Mouse (Mus musculus): Measurements from ENCODE around the gene Itga5. TPM values are rescaled to one million over a fixed set of nuclear protein-coding genes. Genes with fewer than 3 reads are reported as not detected.

Itga5 gene
- polyA plus RNA-seq, 1 experiment from 2014 or later = 42.3 TPM

- Histone ChIP-seq H3K9ac (ENCODE audit: low read length) (peak overlapping the region; percentile 53), H3K36me3 (ENCODE audit: control insufficient read depth, insufficient read depth, low read length) (no peaks in the 10 kb centered on the region), H3K4me2 (ENCODE audit: low read depth, low read length) (peak overlapping the region; percentile 9), H3K4me1 (replicated peaks; ENCODE audit: control insufficient read depth, insufficient read depth, low read length) (peaks cover 37% of the 10 kb centered on the region), H3K4me3 (ENCODE audit: low read length) (no peak overlapping the region), H3K27me3 (ENCODE audit: control insufficient read depth, insufficient read depth, low read depth, low read length) (peaks cover 3% of the 10 kb centered on the region; the same call in 1 of the 2 replicates), H3K27ac (ENCODE audit: low read length) (no peak overlapping the region), H3K9me3 (ENCODE audit: control insufficient read depth, low read length) (no peaks in the 10 kb centered on the region)
- 62% methylated on average over 26 of the region's 26 CpGs for WGBS
- no peak for ATAC-seq (ENCODE audit: low read depth)
Measured at GRCm38 (mm10) chr15:103308876-103309580, 57.5 kb downstream of the Itga5 start.

- no peaks in the 10 kb centered on the region for H3K36me3 ChIP-seq (ENCODE audit: control insufficient read depth, insufficient read depth, low read length)
Measured at GRCm38 (mm10) chr15:103308056-103308875, 58.3 kb downstream of the Itga5 start.

GRCm38 (mm10) chr15:103307125-103307524, 59.4 kb downstream of the Itga5 start:
- no peak for ATAC-seq (ENCODE audit: low read depth)
- no peaks in the 10 kb centered on the region for H3K36me3 ChIP-seq (ENCODE audit: control insufficient read depth, insufficient read depth, low read length)
- H3K4me1 ChIP-seq (replicated peaks; ENCODE audit: control insufficient read depth, insufficient read depth, low read length) = peaks cover 47% of the 10 kb centered on the region
- peaks cover 3% of the 10 kb centered on the region; the same call in 1 of the 2 replicates for H3K27me3 ChIP-seq (ENCODE audit: control insufficient read depth, insufficient read depth, low read depth, low read length)
- peak overlapping the region; percentile 51 for H3K27ac ChIP-seq (ENCODE audit: low read length)
- H3K4me2 ChIP-seq (ENCODE audit: low read depth, low read length) = peak overlapping the region; percentile 41
- no peaks in the 10 kb centered on the region for H3K9me3 ChIP-seq (ENCODE audit: control insufficient read depth, low read length)
- peak overlapping the region; percentile 51 for H3K9ac ChIP-seq (ENCODE audit: low read length)
- 2% methylated on average over 7 of the region's 7 CpGs for WGBS
- no peak overlapping the region for H3K4me3 ChIP-seq (ENCODE audit: low read length)

More at GRCm38 (mm10) chr15:103308056-103308875, 58.3 kb downstream of the Itga5 start:
- H3K4me1 ChIP-seq (replicated peaks; ENCODE audit: control insufficient read depth, insufficient read depth, low read length) = peaks cover 37% of the 10 kb centered on the region
- H3K27ac ChIP-seq (ENCODE audit: low read length) = no peak overlapping the region
- H3K4me2 ChIP-seq (ENCODE audit: low read depth, low read length) = peak overlapping the region; percentile 9
- peak overlapping the region; percentile 53 for H3K9ac ChIP-seq (ENCODE audit: low read length)
- no peaks in the 10 kb centered on the region for H3K9me3 ChIP-seq (ENCODE audit: control insufficient read depth, low read length)
- no peak for ATAC-seq (ENCODE audit: low read depth)
- H3K27me3 ChIP-seq (ENCODE audit: control insufficient read depth, insufficient read depth, low read depth, low read length) = peaks cover 3% of the 10 kb centered on the region; the same call in 1 of the 2 replicates
- H3K4me3 ChIP-seq (ENCODE audit: low read length) = no peak overlapping the region
- 31% methylated on average over 28 of the region's 28 CpGs for WGBS

- peaks cover 58% of the 10 kb centered on the region for H3K4me1 ChIP-seq (replicated peaks; ENCODE audit: control insufficient read depth, insufficient read depth, low read length)
Measured at GRCm38 (mm10) chr15:103305792-103306645, 60.5 kb downstream of the Itga5 start.

GRCm38 (mm10) chr15:103305070-103305678, 61.4 kb downstream of the Itga5 start:
- H3K9me3 ChIP-seq (ENCODE audit: control insufficient read depth, low read length) = no peaks in the 10 kb centered on the region
- peaks cover 3% of the 10 kb centered on the region; the same call in 1 of the 2 replicates for H3K27me3 ChIP-seq (ENCODE audit: control insufficient read depth, insufficient read depth, low read depth, low read length)
- WGBS = 1% methylated on average over 66 of the region's 71 CpGs
- ATAC-seq (ENCODE audit: low read depth) = peak; percentile 96
- peak overlapping the region; percentile 96 for H3K27ac ChIP-seq (ENCODE audit: low read length)
- H3K4me2 ChIP-seq (ENCODE audit: low read depth, low read length) = peak overlapping the region; percentile 65
- peak overlapping the region; percentile 53 for H3K4me3 ChIP-seq (ENCODE audit: low read length)
- H3K9ac ChIP-seq (ENCODE audit: low read length) = peak overlapping the region; percentile 81
- no peaks in the 10 kb centered on the region for H3K36me3 ChIP-seq (ENCODE audit: control insufficient read depth, insufficient read depth, low read length)
- H3K4me1 ChIP-seq (replicated peaks; ENCODE audit: control insufficient read depth, insufficient read depth, low read length) = peaks cover 66% of the 10 kb centered on the region

More at GRCm38 (mm10) chr15:103305792-103306645, 60.5 kb downstream of the Itga5 start:
- no peaks in the 10 kb centered on the region for H3K36me3 ChIP-seq (ENCODE audit: control insufficient read depth, insufficient read depth, low read length)
- peaks cover 3% of the 10 kb centered on the region; the same call in 1 of the 2 replicates for H3K27me3 ChIP-seq (ENCODE audit: control insufficient read depth, insufficient read depth, low read depth, low read length)
- no peak for ATAC-seq (ENCODE audit: low read depth)
- H3K4me3 ChIP-seq (ENCODE audit: low read length) = peak overlapping the region; percentile 53
- H3K4me2 ChIP-seq (ENCODE audit: low read depth, low read length) = peak overlapping the region; percentile 65
- peak overlapping the region; percentile 81 for H3K9ac ChIP-seq (ENCODE audit: low read length)
- WGBS = 31% methylated on average over 8 of the region's 8 CpGs
- H3K9me3 ChIP-seq (ENCODE audit: control insufficient read depth, low read length) = no peaks in the 10 kb centered on the region
- H3K27ac ChIP-seq (ENCODE audit: low read length) = peak overlapping the region; percentile 96

- Histone ChIP-seq H3K9me3 (ENCODE audit: control insufficient read depth, low read length) (no peaks in the 10 kb centered on the region), H3K27me3 (ENCODE audit: control insufficient read depth, insufficient read depth, low read depth, low read length) (peaks cover 3% of the 10 kb centered on the region; the same call in 1 of the 2 replicates), H3K27ac (ENCODE audit: low read length) (peak overlapping the region; percentile 90), H3K4me2 (ENCODE audit: low read depth, low read length) (peak overlapping the region; percentile 65), H3K4me1 (replicated peaks; ENCODE audit: control insufficient read depth, insufficient read depth, low read length) (peaks cover 72% of the 10 kb centered on the region), H3K9ac (ENCODE audit: low read length) (peak overlapping the region; percentile 72), H3K36me3 (ENCODE audit: control insufficient read depth, insufficient read depth, low read length) (no peaks in the 10 kb centered on the region), H3K4me3 (ENCODE audit: low read length) (peak overlapping the region; percentile 53)
- peak; percentile 1; the same call in 1 of the 2 replicates for ATAC-seq (ENCODE audit: low read depth)
- 0% methylated on average over 9 of the region's 9 CpGs for WGBS
Measured at GRCm38 (mm10) chr15:103304616-103304969, 62.0 kb downstream of the Itga5 start.

- Histone ChIP-seq H3K4me1 (replicated peaks; ENCODE audit: control insufficient read depth, insufficient read depth, low read length) (peaks cover 75% of the 10 kb centered on the region), H3K4me2 (ENCODE audit: low read depth, low read length) (peak overlapping the region; percentile 65), H3K27ac (ENCODE audit: low read length) (peak overlapping the region; percentile 90), H3K4me3 (ENCODE audit: low read length) (peak overlapping the region; percentile 53), H3K9me3 (ENCODE audit: control insufficient read depth, low read length) (no peaks in the 10 kb centered on the region), H3K9ac (ENCODE audit: low read length) (peak overlapping the region; percentile 72), H3K36me3 (ENCODE audit: control insufficient read depth, insufficient read depth, low read length) (no peaks in the 10 kb centered on the region), H3K27me3 (ENCODE audit: control insufficient read depth, insufficient read depth, low read depth, low read length) (peaks cover 1% of the 10 kb centered on the region; the same call in 1 of the 2 replicates)
- WGBS = 6% methylated on average over 8 of the region's 8 CpGs
- ATAC-seq (ENCODE audit: low read depth) = no peak
Measured at GRCm38 (mm10) chr15:103303916-103304615, 62.5 kb downstream of the Itga5 start.

All from lung, embryonic 16.5 days (tissue).